8 mouse cellular contexts compared by ENCODE assay signal in genomic region chr2:163642685-163643575, GRCm38 (mm10). TPM values are rescaled to one million over a fixed set of nuclear protein-coding genes. Genes with fewer than 3 reads are reported as not detected.
DNase-seq lines count a peak whose midpoint lies in the region; ATAC-seq and TF ChIP-seq lines count a peak whose summit lies in the region.

No protein-coding gene starts in this region.

- peak overlapping the region; percentile 64 for H3K4me2 ChIP-seq in lung, embryonic 16.5 days (ENCODE audit: low read depth, low read length)

- peak overlapping the region; percentile 49 for H3K4me3 ChIP-seq in thymus, adult 2 months (ENCODE audit: control insufficient read depth, insufficient read depth, low read length)
- H3K4me3 ChIP-seq in heart, adult 2 months, result peak overlapping the region; percentile 94
- peak overlapping the region; percentile 53 for H3K4me3 ChIP-seq in kidney, adult 2 months (ENCODE audit: insufficient read depth, low read depth, low read length)
- peak overlapping the region; percentile 92 for H3K4me3 ChIP-seq in lung, embryonic 16.5 days (ENCODE audit: low read length)

- TF ChIP-seq EP300 in heart, adult 2 months (IDR thresholded peaks at IDR 0.05; ENCODE audit: insufficient read depth, low read depth, low read length), result peak; percentile 100

- no peak for TF ChIP-seq CTCF in thymus, adult 2 months (IDR thresholded peaks at IDR 0.05; ENCODE audit: borderline replicate concordance, control insufficient read depth, extremely low read depth, insufficient read depth, low read length, poor library complexity)
- TF ChIP-seq CTCF in heart, adult 2 months (IDR thresholded peaks at IDR 0.05), result no peak
- no peak for TF ChIP-seq CTCF in kidney, adult 2 months (conservative IDR thresholded peaks at IDR 0.05; ENCODE audit: insufficient read depth, insufficient read length, low read depth, low read length)

- no peak for ATAC-seq in lung, embryonic 16.5 days (ENCODE audit: low read depth)

- WGBS in thymus, adult 2 months, result 8% methylated on average over 30 of the region's 30 CpGs
- WGBS in heart, adult 2 months, result 48% methylated on average over 30 of the region's 30 CpGs
- 54% methylated on average over 30 of the region's 30 CpGs for WGBS in kidney, adult 2 months
- 79% methylated on average over 30 of the region's 30 CpGs for WGBS in lung, embryonic 16.5 days

- H3K27me3 ChIP-seq in thymus, adult 2 months (ENCODE audit: control insufficient read depth, insufficient read depth, low read length), result no peaks in the 10 kb centered on the region
- H3K27me3 ChIP-seq in heart, adult 2 months (ENCODE audit: control insufficient read depth, insufficient read depth, low read length), result no peaks in the 10 kb centered on the region
- H3K27me3 ChIP-seq in kidney, adult 2 months (replicated peaks; ENCODE audit: control insufficient read depth, insufficient read depth, low read length), result no peaks in the 10 kb centered on the region
- H3K27me3 ChIP-seq in lung, embryonic 16.5 days (ENCODE audit: control insufficient read depth, insufficient read depth, low read depth, low read length), result no peaks in the 10 kb centered on the region

- intact Hi-C loops in heart, adult 2 months (cut with DNase I), result loop anchor here (10.0 kb wide), 1 partner anchor 142 kb away; no protein-coding TSS in a partner anchor

- H3K4me1 ChIP-seq in thymus, adult 2 months (replicated peaks; ENCODE audit: control insufficient read depth, insufficient read depth, low read length), result peaks cover 14% of the 10 kb centered on the region
- H3K4me1 ChIP-seq in heart, adult 2 months (ENCODE audit: control insufficient read depth, insufficient read depth, low read length), result peaks cover 20% of the 10 kb centered on the region
- peaks cover 18% of the 10 kb centered on the region for H3K4me1 ChIP-seq in kidney, adult 2 months (ENCODE audit: control insufficient read depth, insufficient read depth, low read length)
- H3K4me1 ChIP-seq in lung, embryonic 16.5 days (replicated peaks; ENCODE audit: control insufficient read depth, insufficient read depth, low read length), result peaks cover 28% of the 10 kb centered on the region

- H3K9me3 ChIP-seq in lung, embryonic 16.5 days (ENCODE audit: control insufficient read depth, low read length), result no peaks in the 10 kb centered on the region

- 0 out of 2 replicates have a peak, but pooled peaks have one; percentile 33 for TF ChIP-seq POLR2A in thymus, adult 2 months (IDR thresholded peaks at IDR 0.05; ENCODE audit: control insufficient read depth, extremely low read depth, insufficient read depth, low read length, poor library complexity)
- peak; percentile 64 for TF ChIP-seq POLR2A in heart, adult 2 months (IDR thresholded peaks at IDR 0.05; ENCODE audit: insufficient read depth, low read depth, low read length)
- TF ChIP-seq POLR2A in kidney, adult 2 months (IDR thresholded peaks at IDR 0.05; ENCODE audit: low read depth, low read length), result no peak

- H3K9ac ChIP-seq in heart, adult 2 months (ENCODE audit: low read depth, low read length), result peak overlapping the region; percentile 80
- H3K9ac ChIP-seq in lung, embryonic 16.5 days (ENCODE audit: low read length), result peak overlapping the region; percentile 96

- H3K36me3 ChIP-seq in thymus, adult 2 months (ENCODE audit: control insufficient read depth, insufficient read depth, low read length), result no peaks in the 10 kb centered on the region; the same call in 1 of the 2 replicates
- H3K36me3 ChIP-seq in heart, adult 2 months (ENCODE audit: control insufficient read depth, insufficient read depth, low read length), result peaks cover 51% of the 10 kb centered on the region
- no peaks in the 10 kb centered on the region; the same call in 1 of the 2 replicates for H3K36me3 ChIP-seq in kidney, adult 2 months (ENCODE audit: control insufficient read depth, insufficient read depth, low read length)
- no peaks in the 10 kb centered on the region for H3K36me3 ChIP-seq in lung, embryonic 16.5 days (ENCODE audit: control insufficient read depth, insufficient read depth, low read length)

- peaks cover 14% of the 10 kb centered on the region for H3K79me2 ChIP-seq in heart, adult 2 months (replicated peaks; ENCODE audit: control insufficient read depth, insufficient read depth, low read length)

- peak; percentile 48 for DNase-seq in thymus, adult 2 months
- DNase-seq in thymus, postnatal 4 days, result no peak
- DNase-seq in cerebellum, postnatal 25 days, result peak; percentile 69 to 80
- DNase-seq in heart, adult 2 months, result peak; percentile 74 to 84
- peak; percentile 86 for DNase-seq in kidney, adult 2 months
- peak; percentile 84 for DNase-seq in skeletal muscle tissue, adult 2 months (ENCODE audit: low read depth, low spot score)
- DNase-seq in ovary, postnatal 14 days (ENCODE audit: low spot score), result no peak

- H3K27ac ChIP-seq in thymus, adult 2 months (ENCODE audit: control insufficient read depth, insufficient read depth, low read length), result peak overlapping the region; percentile 59
- H3K27ac ChIP-seq in heart, adult 2 months, result peak overlapping the region; percentile 96
- peak overlapping the region; percentile 97 for H3K27ac ChIP-seq in kidney, adult 2 months (ENCODE audit: insufficient read depth, low read depth, low read length)
- peak overlapping the region; percentile 81 for H3K27ac ChIP-seq in lung, embryonic 16.5 days (ENCODE audit: low read length)

RNA-seq across cellular contexts. Expression of gene Serinc3, which starts 2.0 kb away (rescaled TPM):
- 279 and 281 TPM in 2 replicates for polyA plus RNA-seq in thymus, adult 2 months (2012; rRNA removed)
- total RNA-seq in heart, adult 2 months (2021), result 100 to 1,000 TPM; 294 to 351 TPM
- 264 and 414 TPM in 2 replicates for polyA plus RNA-seq in heart, adult 2 months (2012; rRNA removed)
- polyA plus RNA-seq in kidney, adult 2 months (2012; rRNA removed), result 340 and 357 TPM in 2 replicates
- 71.5 and 72.8 TPM in 2 replicates for polyA plus RNA-seq in lung, embryonic 16.5 days (2015; fragmentation: Nextera tagmentation; extraction: Ambion mirVana)

RNA-seq across cellular contexts. Expression of gene Pkig, which starts 15.3 kb away (rescaled TPM):
- 56.7 and 64.7 TPM in 2 replicates for polyA plus RNA-seq in thymus, adult 2 months (2012; rRNA removed)
- 100 to 1,000 TPM; 214 to 237 TPM for total RNA-seq in heart, adult 2 months (2021)
- 344 and 361 TPM in 2 replicates for polyA plus RNA-seq in heart, adult 2 months (2012; rRNA removed)
- polyA plus RNA-seq in kidney, adult 2 months (2012; rRNA removed), result 100 and 107 TPM in 2 replicates
- polyA plus RNA-seq in lung, embryonic 16.5 days (2015; fragmentation: Nextera tagmentation; extraction: Ambion mirVana), result 133 and 134 TPM in 2 replicates

RNA-seq across cellular contexts. Expression of gene Ttpal, which starts 40.8 kb away (rescaled TPM):
- polyA plus RNA-seq in thymus, adult 2 months (2012; rRNA removed), result 63.2 and 72.5 TPM in 2 replicates
- 10 to 100 TPM; 11.0 to 13.6 TPM for total RNA-seq in heart, adult 2 months (2021)
- 10.2 and 11.0 TPM in 2 replicates for polyA plus RNA-seq in heart, adult 2 months (2012; rRNA removed)
- 11.3 and 12.0 TPM in 2 replicates for polyA plus RNA-seq in kidney, adult 2 months (2012; rRNA removed)
- polyA plus RNA-seq in lung, embryonic 16.5 days (2015; fragmentation: Nextera tagmentation; extraction: Ambion mirVana), result 29.5 and 31.2 TPM in 2 replicates

Comparison
In these comparisons a context has a peak if more than half of its experiments do, and no peak if none do; other contexts are left out.
1. DNase-seq: peak in thymus, adult 2 months (single experiment), cerebellum, postnatal 25 days (2 of 2), heart, adult 2 months (2 of 2), kidney, adult 2 months (single experiment) and skeletal muscle tissue, adult 2 months (single experiment); none in thymus, postnatal 4 days (single experiment) and ovary, postnatal 14 days (single experiment).
2. Peak in every context shown above with its lines, with median percentiles within 50 percentile points of each other: H3K27ac ChIP-seq and H3K4me3 ChIP-seq.